Mouse (Mus musculus) cerebellum, adult 9-11 months (tissue): ENCODE data around the gene Glt28d2.

Source experiments
- DNase-seq: peaks from one replicate; pipeline ENCODE4 v3.0.0; 2022

The Glt28d2 gene

GRCm38 (mm10) chr3:85820839-85821548, 66.3 kb downstream of the Glt28d2 start:
- DNase-seq = no peak
